9 mouse cellular contexts compared by ENCODE assay signal in the genomic region with DNA sequence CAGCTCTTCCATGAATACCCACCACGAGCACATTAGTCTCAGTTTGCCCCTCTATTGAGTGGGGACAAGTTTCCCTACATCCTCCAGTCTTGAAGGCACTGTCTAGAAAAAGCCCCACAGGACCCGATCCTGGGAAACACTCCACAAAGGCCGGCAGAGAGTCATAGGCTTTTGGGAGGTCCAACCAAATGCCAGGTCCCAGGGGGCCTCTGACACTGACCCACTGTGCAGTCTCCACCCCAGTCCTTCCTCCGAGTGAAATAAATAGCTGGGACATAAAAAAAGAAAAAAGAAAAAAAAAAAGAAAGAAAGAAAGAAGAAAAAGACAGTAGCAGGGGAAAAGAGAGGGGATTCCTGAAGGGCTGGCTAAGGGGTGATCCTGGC. TPM values are rescaled to one million over a fixed set of nuclear protein-coding genes. Genes with fewer than 3 reads are reported as not detected.
DNase-seq lines count a peak whose midpoint lies in the region; ATAC-seq lines count a peak whose summit lies in the region.
"Had no signal": no experiment of that assay in that cellular context is flagged by ENCODE, and none has a peak within 500 bp of the region (broad histone marks: within the 10 kb centered on the region; RNA-seq: fewer than 3 reads in every experiment).

No protein-coding gene starts in this region.

- H3K27me3 ChIP-seq in liver, embryonic 11.5 days (replicated peaks; ENCODE audit: control insufficient read depth, insufficient read depth, low read length), result peaks cover 7% of the 10 kb centered on the region
- peaks cover 39% of the 10 kb centered on the region for H3K27me3 ChIP-seq in forebrain, embryonic 12.5 days
- 0 out of 2 replicates have a peak, but pooled peaks cover 13% of the 10 kb centered on the region for H3K27me3 ChIP-seq in neural tube, embryonic 13.5 days

- peak overlapping the region; percentile 86 for H3K4me2 ChIP-seq in liver, embryonic 11.5 days
- peak overlapping the region; percentile 87 for H3K4me2 ChIP-seq in forebrain, embryonic 12.5 days
- peak overlapping the region; percentile 82 for H3K4me2 ChIP-seq in neural tube, embryonic 13.5 days

- DNase-seq in liver, embryonic 11.5 days (ENCODE audit: low spot score), result no peak
- DNase-seq in liver, result no peak
- DNase-seq in kidney, postnatal 10 days, result peak; percentile 65
- DNase-seq in frontal cortex, postnatal 36 days (ENCODE audit: low spot score in 2 of 2), result no peak
- DNase-seq in spleen, postnatal 4 days (ENCODE audit: low spot score in 2 of 2), result no peak
- DNase-seq in cerebellum, postnatal 4 days (ENCODE audit: low spot score in 2 of 2), result no peak
- DNase-seq: cerebellum, postnatal 14 days had no signal

- H3K4me1 ChIP-seq in liver, embryonic 11.5 days (replicated peaks; ENCODE audit: control insufficient read depth, insufficient read depth, low read length), result peaks cover 37% of the 10 kb centered on the region
- H3K4me1 ChIP-seq in forebrain, embryonic 12.5 days, result peaks cover 46% of the 10 kb centered on the region
- peaks cover 60% of the 10 kb centered on the region for H3K4me1 ChIP-seq in neural tube, embryonic 13.5 days (replicated peaks)

- WGBS in liver, embryonic 11.5 days, result 28% methylated on average over 4 of the region's 4 CpGs
- 10% methylated on average over 4 of the region's 4 CpGs for WGBS in forebrain, embryonic 12.5 days
- 8% methylated on average over 4 of the region's 4 CpGs for WGBS in neural tube, embryonic 13.5 days

- H3K4me3 ChIP-seq in liver, embryonic 11.5 days (ENCODE audit: low read depth, low read length), result peak overlapping the region; percentile 54
- H3K4me3 ChIP-seq in forebrain, embryonic 12.5 days (replicated peaks), result peak overlapping the region; percentile 57
- peak overlapping the region; percentile 54 for H3K4me3 ChIP-seq in neural tube, embryonic 13.5 days

- no peaks in the 10 kb centered on the region for H3K36me3 ChIP-seq in liver, embryonic 11.5 days (ENCODE audit: control insufficient read depth, insufficient read depth, low read length)
- H3K36me3 ChIP-seq in forebrain, embryonic 12.5 days (replicated peaks), result no peaks in the 10 kb centered on the region
- no peaks in the 10 kb centered on the region for H3K36me3 ChIP-seq in neural tube, embryonic 13.5 days

- no peak for ATAC-seq in liver, embryonic 11.5 days (replicated peaks; ENCODE audit: low FRiP score)
- no peak for ATAC-seq in forebrain, embryonic 12.5 days (ENCODE audit: low FRiP score)
- ATAC-seq in neural tube, embryonic 13.5 days (ENCODE audit: low read depth), result no peak

- no peak overlapping the region for H3K27ac ChIP-seq in liver, embryonic 11.5 days (ENCODE audit: low read depth, low read length)
- no peak overlapping the region for H3K27ac ChIP-seq in forebrain, embryonic 12.5 days
- no peak overlapping the region for H3K27ac ChIP-seq in neural tube, embryonic 13.5 days (replicated peaks)

- H3K9me3 ChIP-seq in liver, embryonic 11.5 days (ENCODE audit: control insufficient read depth, low read length), result no peaks in the 10 kb centered on the region
- H3K9me3 ChIP-seq in forebrain, embryonic 12.5 days, result no peaks in the 10 kb centered on the region
- H3K9me3 ChIP-seq in neural tube, embryonic 13.5 days, result no peaks in the 10 kb centered on the region

- H3K9ac ChIP-seq in liver, embryonic 11.5 days (ENCODE audit: low read depth, low read length), result peak overlapping the region; percentile 64
- H3K9ac ChIP-seq in forebrain, embryonic 12.5 days, result peak overlapping the region; percentile 70; the same call in 1 of the 2 replicates
- peak overlapping the region; percentile 70; the same call in 1 of the 2 replicates for H3K9ac ChIP-seq in neural tube, embryonic 13.5 days

RNA-seq across cellular contexts. Expression of gene Emid1, which starts 0.8 kb away (rescaled TPM):
- polyA plus RNA-seq in liver, embryonic 11.5 days (2014; fragmentation: Nextera tagmentation; extraction: Ambion mirVana), result 14.6 and 16.5 TPM in 2 replicates
- 16.0 and 18.2 TPM in 2 replicates for polyA plus RNA-seq in forebrain, embryonic 12.5 days (2016; fragmentation: Nextera tagmentation; extraction: Ambion mirVana)
- polyA plus RNA-seq in neural tube, embryonic 13.5 days (2015; fragmentation: Nextera tagmentation; extraction: Ambion mirVana), result 16.5 and 18.9 TPM in 2 replicates

RNA-seq across cellular contexts. Expression of gene Ewsr1, which starts 52.2 kb away (rescaled TPM):
- 363 and 367 TPM in 2 replicates for polyA plus RNA-seq in liver, embryonic 11.5 days (2014; fragmentation: Nextera tagmentation; extraction: Ambion mirVana)
- polyA plus RNA-seq in forebrain, embryonic 12.5 days (2016; fragmentation: Nextera tagmentation; extraction: Ambion mirVana), result 915 and 936 TPM in 2 replicates
- 624 and 700 TPM in 2 replicates for polyA plus RNA-seq in neural tube, embryonic 13.5 days (2015; fragmentation: Nextera tagmentation; extraction: Ambion mirVana)

RNA-seq across cellular contexts. Expression of gene Rhbdd3, which starts 52.5 kb away (rescaled TPM):
- 27.0 and 29.1 TPM in 2 replicates for polyA plus RNA-seq in liver, embryonic 11.5 days (2014; fragmentation: Nextera tagmentation; extraction: Ambion mirVana)
- polyA plus RNA-seq in forebrain, embryonic 12.5 days (2016; fragmentation: Nextera tagmentation; extraction: Ambion mirVana), result 27.5 and 27.6 TPM in 2 replicates
- 26.2 and 32.7 TPM in 2 replicates for polyA plus RNA-seq in neural tube, embryonic 13.5 days (2015; fragmentation: Nextera tagmentation; extraction: Ambion mirVana)
